Mouse (Mus musculus) activated CD4-positive, CD25-positive, alpha-beta regulatory T cell, adult 4 months (primary cell): ENCODE results near the gene Crtac1. TPM values are rescaled to one million over a fixed set of nuclear protein-coding genes. Genes with fewer than 3 reads are reported as not detected.

Source experiments
- ATAC-seq: one replicate; pipeline ENCODE4 v1.8.0; 2017
- polyA plus RNA-seq, 2 experiments: library from polyadenylated mRNA; unstranded; fragments of 100-300 nt; shearing (Covaris generic); gene quantifications; one replicate each; pipeline ENCODE4 v1.2.1; 2017

Crtac1 gene
- not detected for polyA plus RNA-seq

DNA sequence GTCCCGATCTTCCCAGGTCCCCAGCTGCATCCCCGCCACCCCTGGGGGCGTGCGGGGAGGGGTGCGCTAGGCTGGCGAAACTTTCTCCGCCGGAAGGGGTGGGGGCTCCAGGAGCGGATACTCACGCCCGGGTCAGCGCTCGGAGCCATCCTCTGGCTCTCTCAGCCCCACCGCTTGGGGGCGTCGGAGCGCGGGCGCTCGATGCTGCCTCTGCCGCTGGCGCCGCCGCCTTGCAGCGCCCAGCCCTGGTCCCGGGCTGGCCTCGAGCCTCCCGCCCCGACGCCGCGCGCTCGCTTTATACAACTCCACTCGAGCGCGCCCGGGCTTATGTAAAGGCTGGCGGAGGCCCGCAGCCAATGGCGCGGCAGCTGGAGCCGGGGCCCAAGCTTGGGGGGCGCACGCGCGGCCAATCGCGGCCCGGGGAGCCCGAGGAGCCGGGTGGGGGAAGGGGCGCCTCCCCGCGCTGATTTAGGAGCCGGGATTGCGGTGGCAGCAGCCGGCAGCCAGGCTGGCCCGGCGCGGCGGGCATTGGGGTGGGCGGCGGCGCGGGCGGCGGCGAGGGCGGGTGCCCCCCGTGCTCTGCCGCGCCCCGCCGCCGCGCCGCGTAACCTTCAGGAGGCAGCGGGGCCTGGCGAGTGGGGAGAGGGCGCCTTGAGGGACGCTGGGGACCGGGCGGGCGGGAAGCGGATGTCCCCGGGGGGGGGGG is at the start of gene Crtac1:
TSS of gene Crtac1 (minus strand) at position 299 of the 706 bp plus-strand sequence.
- ATAC-seq, result no peak

DNA sequence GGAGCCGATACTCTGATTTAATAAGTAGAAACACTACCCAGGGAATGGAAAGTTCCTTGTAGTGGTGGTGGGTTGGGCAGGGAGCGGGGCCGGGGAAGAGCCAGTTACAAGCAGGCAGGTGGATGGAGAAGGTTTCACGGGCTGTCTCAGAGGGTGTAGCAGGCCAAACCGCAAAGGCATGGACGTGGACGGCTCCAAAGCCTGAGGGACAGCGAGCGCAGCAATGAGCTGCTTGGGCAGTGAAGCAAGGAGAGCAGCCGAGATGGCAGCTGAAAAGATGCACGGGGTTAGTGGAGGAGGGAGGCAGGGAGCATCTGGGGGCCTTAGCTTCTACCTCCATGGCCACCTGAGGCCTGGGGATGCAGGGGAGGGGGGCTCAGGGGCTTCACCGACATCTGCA is 46.7 kb upstream of the Crtac1 start:
- ATAC-seq, result no peak

DNA sequence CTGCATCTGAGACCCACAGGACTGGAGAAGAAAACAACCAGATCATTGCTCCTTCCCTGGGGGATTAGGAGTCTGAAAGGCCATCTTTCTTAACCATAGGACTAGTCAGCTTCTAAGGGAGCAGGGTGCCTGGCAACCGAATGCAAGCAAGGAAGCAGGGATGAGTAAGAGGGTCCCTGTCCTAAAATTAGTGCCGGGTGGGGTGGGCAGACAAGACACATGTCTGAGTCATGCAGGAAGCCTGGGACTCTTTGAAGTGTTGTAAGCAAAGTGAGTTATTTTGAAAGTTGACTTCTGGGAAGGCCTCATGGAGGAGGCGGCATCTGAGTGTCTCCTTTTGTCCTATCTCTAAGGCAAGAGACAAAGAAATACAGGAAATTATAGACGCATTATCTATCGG is 46.2 kb upstream of the Crtac1 start:
- ATAC-seq, result no peak

DNA sequence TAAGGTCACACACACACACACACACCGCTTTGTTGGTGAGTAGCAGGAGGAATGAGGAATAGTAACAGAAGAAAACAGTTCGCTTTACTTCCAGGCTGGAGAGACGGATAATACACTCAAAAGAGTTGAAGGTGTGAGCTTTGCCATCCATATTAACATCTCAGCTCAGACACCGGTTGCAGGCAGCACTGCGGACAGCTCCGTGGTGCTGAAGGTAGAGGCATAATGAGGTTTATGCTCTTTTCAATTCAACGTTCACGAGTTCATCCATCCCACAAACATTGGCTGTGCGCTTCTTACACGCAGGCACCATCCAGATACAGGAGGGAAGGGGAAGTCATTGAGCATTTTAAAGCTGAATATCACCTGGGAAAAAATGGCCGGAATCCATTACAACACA is 41.2 kb upstream of the Crtac1 start:
- ATAC-seq, result no peak

DNA sequence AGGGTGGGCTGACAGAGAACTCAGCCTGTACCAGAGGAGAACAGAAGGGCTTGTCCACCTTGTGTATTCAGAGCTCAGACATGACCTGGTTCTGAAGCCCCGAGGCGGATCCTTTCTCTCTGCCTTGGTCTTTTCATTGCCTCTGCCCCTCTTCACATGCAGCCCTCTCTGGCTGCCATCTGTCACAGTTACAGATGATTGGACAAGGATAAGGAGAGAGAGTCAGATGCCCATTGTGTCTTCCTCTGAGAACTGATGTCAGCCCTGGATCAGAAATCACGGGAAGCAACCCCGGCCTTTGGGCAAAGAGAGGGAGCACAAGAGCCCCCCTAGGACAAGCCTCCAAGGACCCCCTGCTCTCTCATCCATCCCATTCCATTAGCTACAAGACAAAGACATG is 40.0 kb upstream of the Crtac1 start:
- ATAC-seq, result no peak

DNA sequence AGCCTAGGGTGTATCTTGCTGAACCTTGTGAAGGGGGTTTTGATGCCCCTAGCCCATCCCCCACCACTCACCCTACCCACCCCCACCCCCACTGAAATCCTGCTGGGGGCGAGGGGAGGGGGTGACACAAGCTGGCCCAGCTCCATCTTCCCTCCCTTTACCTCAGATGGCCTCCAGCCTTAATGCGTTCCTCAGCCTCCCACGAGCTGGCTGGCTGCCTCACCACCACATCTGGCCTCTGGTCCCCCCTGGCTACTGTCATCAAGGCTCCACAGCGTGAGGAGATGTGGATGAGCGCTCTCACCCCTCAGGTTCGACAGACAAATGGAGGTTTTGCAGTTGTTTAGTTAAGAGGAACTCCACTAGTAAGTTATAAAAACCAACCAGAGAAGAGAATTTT is 30.3 kb upstream of the Crtac1 start:
- ATAC-seq, result no peak

DNA sequence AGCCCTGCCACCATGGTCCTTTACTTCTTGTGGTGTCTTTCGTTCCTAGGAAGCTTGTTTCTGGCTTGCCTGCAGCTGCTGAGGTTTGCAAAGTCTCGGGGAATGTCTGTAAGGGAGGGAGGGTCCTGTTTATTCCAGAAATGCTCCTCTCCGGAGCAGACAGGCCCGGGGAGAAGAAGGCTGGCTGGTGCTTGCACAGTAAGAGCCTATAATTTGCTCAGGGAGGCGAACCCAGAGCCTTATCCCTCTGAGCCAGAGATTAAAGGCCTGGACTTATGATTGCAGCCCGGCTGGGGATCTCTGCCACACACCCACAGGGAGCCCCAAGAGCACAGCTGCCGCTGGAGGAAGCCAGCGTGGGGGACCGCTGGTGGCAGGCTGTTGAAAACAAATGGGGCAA is 29.8 kb upstream of the Crtac1 start:
- no peak for ATAC-seq

DNA sequence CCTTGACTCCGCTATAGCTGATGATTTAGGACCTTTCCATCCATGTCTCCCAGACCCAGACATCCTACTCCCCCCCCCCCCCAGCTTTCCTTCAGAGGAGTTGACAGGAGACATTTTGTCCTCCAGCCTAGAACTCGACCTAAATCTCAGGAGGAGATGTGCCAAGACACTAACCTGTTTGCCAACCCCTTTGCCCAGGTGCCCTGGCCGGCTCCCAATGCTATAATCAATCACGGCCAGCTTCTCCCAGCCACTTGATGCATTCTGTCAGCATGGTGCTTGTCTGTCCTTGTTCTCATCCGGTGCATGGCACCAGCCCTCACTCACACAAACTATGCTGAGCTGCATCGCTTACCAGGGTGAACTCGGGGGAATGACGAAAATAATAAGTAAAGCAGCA is 27.9 kb upstream of the Crtac1 start:
- no peak for ATAC-seq

DNA sequence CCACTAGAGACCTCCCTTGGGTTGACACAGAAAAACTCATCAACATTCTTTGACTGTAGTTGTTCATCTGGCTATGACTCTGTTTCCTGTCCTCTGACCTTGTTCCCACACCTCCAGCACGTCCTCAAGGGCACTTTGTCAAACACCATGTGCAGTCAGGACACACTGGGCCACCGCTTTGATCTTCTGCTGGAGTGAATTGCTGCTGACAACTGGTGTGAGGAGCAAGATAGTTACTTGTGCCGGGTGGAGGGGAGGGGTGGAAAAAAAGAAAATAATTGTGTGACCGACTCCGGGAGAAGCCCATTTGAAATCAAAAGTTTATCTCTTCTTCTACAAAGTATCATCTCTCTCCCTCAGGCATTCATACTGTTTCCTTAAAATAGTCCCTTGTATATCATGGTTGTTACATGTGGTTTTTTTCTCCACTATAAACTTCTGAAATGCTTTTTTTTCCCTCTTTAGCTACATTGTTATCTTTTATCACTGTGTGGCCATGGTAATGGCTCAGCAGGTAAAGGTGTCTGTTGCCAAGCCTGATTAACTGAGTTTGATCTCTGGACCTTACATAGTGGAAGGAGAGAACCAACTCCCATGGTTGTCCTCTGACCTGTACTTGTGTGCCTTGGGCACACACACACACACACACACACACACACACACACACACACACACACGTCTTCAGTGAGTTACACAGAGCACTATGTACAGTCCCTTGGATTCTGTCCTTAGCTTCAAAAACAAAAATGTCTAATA is 23.1 kb upstream of the Crtac1 start:
- no peak for ATAC-seq

DNA sequence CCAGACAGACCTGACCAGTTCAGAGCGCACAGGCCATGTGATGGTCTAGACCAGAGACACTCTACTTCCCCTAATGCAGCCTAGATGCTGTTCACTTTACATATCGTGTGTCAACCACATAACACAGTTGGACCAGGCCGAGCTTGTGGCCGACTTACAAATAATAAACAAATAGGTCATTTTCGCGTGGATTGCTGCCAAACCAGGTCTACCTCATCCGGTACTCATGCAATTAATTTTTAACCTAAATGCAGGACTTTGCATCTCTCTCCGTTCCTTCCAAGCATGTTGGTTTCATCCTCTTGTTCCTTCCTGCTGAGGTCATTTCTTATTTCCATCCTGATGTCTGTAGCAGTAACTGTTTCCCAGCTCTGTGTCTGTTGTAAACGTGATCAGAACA is 22.4 kb upstream of the Crtac1 start:
- ATAC-seq, result no peak

DNA sequence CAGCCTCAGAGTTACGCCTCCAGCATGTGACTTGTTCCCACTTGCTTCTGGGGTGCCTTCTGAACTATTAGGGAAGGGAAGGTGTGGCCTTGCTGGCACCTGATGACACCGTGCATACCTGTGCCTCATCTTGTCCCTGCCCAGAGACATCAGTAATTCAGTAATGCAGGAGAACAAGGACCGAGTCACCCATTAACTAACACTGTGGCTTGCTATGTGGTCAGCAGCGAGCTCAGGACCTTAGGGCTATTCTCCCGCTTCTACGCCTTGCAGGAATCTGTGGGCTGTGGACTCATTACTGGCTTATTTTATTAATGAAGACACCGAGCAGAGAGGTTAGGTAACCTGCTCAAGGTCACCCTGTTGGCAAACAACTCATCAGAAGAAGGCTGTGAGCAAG is 21.0 kb upstream of the Crtac1 start:
- ATAC-seq, result no peak

DNA sequence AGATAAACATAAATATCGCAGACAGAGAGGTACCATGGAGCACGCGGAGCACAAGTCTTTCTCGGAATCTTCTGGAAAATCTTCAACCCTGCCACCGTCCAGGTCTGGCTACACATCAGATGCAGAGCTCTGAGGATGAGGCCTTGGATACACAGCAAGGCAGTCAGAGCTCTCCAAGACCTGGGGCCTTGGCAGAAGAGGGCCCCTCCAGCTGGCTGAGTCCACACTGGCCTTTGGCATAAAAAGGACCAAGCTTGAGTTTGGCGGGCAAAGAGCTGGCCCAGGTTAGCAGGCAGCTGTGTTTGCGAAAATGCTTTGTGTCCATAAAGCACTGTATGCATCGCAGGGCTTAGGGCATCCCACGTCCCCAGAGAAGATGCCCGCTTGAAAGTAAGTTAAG is 17.0 kb upstream of the Crtac1 start:
- no peak for ATAC-seq

DNA sequence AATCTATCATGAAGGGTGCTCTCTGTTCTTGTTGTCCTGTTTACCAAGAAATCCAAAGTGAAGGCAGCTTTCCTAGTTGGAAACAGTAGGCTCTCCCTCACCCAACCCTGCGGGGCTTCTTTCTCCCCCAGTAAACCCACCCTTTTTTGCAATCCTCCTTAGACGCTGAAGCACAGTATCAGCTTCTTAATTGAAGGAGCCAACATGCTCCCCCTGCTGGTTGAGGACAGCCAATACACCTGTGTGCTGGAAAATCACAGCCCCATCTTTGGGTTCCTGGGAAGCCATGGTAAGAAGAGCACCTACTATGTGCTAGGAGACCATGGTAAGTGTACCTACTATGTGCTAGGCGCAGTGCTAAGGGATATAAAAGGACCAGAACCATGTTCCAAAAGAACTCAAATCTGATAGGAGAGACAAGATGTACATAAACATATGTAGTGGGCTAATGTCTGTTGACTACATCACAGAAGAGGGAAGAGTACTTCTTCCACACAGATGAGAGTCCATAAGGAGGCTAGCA is 12.4 kb upstream of the Crtac1 start:
- ATAC-seq, result no peak

DNA sequence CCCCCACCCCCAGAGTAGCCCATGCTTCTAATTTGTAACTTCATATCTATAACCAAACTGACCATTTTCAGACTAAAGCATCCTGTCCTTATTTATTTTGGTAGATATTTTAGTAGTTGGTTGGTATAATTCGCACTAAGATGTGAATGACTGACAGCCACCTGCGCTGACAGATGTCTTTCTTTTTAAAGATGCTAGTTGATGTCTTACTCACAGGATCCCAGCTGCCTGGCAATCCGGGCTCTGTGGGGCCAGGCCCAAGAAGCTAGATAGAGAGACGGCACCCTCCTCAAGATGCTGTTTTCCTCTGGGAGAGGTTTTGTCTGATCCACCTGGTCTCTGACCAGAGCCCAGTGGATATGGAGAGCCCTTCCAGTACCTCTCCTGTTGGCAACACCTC is 11.7 kb upstream of the Crtac1 start:
- ATAC-seq, result no peak

DNA sequence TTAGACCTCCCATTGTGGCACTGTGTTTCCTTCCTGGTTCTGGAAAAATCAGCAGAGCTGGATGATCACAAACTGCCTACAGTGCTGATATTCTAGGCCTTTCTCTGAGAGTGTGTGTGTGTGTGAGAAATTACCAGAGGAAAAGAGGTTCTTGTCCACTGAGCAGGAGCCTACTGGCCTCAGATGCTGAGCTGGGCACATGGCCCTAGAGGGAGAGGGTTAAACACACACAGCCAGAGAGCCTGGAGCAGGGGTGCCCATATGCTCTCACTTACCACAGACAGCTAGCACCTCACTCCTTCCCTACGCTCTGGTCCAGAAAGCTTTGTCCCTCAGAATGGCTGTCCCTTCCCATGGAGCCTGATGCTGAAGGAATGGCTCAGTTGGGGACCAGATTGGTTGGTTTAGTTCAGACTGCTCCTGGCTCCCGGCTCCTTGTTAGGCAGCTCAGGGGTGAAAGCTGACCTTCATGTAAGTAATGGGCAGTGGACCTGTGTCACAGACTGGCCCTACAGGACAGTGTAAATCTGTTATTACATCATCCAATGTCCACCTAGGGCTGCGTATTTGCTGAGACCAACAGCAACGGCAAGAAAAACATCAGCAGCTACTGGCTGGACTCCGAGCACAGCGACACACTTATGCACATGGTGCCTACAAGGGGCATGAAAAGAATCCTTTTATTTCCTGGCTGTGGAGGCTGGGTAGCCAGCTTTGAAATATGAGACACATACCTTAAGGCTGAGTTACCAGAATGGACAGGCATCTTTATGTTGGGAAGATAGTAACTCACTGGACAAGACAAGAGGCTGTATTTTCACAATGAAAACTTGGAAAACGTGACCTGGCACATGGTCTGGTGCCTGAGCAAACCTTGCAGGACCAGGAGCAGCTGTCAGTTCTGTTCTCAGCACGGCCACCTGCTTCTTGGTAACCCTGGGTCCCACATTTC is 10.9 kb upstream of the Crtac1 start:
- no peak for ATAC-seq

DNA sequence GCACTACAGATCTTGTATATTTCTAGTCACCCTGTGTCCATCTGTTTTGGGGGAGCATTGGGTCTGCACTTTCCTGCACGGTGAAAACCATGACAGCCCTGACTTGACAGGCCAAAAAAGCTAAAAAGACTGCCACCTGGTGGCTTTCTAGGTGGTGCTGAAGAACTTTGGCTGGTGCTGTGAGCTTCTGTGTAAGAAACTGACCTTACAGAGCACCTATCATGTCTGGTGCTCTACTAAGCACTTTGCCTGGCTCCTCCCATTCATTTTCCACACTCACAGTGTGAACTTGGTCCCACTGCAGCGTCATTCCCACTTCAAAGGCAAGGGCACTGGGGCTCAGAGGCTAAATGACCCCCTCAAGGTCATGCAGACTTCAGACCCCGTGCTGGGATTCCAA is 8.5 kb upstream of the Crtac1 start:
- no peak for ATAC-seq

DNA sequence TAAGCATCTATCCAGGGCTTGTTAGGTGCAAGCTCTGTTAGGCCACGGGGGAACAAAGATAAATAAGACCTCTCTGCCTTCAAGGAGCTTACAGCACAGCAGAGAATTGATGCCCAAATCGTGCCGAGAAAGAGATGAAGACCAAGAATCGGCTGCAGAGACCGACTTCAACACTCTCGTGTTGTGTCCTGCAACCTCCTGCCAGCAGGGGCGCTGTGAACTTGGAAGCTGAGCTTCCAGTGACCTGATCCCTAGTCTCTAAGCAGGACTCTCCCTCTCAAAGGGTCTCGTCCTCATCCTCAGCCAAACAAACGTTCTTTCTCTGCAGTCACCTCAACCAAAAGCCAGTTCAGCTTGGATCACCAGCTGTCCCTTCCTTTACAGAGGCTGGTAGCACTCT is 7.8 kb upstream of the Crtac1 start:
- ATAC-seq, result no peak

DNA sequence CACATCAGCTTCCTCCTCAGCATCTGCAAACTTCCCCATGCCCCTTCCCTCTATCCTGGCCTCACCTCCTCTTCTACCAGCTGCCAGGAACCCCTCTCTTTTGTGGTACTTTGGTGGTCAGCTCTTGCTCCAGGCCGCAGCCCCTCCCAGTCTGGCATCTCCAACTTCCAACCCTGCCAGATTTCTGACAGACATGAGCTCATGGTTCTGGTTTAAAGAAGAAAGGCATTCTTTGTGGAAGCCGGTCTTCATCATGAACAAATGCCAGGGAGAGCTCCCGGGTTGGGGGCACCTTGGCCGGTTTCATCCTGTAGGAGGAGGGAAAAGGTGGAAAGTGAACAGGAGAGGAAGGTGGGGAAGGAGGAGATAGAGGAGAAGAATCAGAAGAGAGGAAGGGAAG is 4.0 kb upstream of the Crtac1 start:
- ATAC-seq, result no peak

DNA sequence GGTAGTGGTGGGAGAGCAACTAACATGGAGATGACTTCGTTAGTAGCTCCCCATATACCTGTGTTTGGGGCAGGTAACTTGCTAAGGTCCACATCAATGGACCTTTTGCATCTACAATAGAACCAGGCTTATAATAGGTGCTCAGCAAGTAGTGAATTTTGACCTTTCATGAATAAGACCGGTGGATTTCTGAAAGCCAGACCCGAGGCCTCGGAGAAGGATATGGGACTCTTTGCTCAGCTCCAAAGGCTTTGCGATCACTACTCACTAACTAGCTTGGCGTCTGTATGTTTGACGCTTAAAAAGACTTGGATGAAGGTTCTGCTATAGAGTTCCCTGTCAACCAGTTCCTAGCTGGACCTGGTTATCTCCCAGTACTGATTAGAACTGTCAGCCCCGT is 1.2 kb upstream of the Crtac1 start:
- no peak for ATAC-seq

DNA sequence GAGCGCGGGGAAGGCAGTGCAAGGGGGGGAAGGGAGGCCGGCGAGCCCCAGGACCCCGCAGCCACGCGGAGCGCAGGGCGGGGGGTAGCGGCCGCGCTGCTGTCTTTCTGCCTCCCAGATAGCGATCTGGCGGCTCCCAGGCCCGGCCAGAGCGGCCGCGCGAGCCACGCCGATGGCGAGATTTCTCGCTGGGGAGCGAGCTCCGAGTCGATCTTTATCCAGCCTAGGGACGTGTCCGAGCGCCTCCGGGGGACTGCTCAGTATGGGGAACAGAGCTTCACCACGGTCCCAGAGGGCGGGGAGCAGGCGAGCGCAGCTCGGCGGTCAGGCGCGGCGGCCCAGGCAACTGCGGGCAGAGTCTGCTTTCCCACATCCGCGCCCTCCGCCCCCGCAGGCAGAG is 608 bp upstream of the Crtac1 start:
- no peak for ATAC-seq

DNA sequence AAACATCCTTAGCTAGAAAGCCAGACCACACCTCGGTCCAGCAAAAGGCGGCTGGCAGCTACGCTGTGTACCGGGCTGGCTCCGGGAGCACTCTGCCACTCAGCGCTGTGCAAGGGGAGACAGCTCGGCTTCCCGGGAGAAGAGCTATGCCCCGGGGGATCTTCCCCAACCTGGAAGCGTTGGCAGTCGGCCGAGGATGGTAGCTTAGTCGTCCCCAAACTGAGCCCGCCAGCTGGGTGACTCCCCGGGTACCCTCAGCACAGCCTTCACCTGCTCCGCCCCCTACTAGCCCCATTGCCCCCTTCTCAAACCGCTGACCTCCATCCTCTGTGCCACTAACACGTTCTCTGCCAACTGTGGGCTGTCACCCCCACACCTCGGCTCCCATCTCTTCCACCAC is 602 bp downstream of the Crtac1 start:
- ATAC-seq, result no peak

DNA sequence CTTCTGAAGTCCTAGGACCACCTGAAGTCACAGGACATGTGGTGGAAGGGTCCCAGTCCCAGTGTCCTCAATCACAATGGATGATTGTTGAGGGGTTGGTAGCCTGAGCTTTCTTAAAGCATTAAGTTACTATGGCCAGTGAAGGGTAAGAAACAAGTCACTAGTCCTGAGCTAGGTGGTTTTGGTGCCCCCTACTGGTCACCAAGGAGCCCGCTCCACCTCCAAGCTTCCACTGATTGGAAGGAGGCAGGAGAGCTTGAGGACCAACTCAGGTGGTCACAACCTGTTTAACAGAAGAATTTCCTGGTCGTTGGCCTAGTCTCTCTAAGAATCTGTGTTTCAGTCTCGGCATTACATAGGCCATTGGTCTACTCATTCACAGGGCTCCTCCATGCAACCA is 2.2 kb downstream of the Crtac1 start:
- ATAC-seq, result no peak

DNA sequence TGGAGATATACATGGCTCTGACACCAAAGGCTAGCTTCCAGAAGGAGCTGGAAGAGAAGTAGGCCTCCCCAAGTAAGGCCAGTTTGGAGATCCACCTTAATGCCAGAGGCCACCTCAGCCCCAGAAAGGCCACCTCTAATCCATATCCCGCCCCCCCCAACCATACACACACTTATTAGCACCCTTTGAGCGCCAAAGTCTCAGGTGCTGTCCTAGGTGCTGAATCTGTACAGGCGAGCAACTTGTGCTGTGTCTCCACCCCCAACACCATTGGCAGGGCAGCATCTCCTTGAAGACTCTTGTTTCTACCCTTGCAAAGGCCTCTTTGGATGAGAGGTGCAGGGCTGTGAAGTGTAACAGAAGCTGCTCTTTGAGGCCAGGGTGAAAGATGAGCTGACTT is 6.4 kb downstream of the Crtac1 start:
- no peak for ATAC-seq
